In the genomic region with DNA sequence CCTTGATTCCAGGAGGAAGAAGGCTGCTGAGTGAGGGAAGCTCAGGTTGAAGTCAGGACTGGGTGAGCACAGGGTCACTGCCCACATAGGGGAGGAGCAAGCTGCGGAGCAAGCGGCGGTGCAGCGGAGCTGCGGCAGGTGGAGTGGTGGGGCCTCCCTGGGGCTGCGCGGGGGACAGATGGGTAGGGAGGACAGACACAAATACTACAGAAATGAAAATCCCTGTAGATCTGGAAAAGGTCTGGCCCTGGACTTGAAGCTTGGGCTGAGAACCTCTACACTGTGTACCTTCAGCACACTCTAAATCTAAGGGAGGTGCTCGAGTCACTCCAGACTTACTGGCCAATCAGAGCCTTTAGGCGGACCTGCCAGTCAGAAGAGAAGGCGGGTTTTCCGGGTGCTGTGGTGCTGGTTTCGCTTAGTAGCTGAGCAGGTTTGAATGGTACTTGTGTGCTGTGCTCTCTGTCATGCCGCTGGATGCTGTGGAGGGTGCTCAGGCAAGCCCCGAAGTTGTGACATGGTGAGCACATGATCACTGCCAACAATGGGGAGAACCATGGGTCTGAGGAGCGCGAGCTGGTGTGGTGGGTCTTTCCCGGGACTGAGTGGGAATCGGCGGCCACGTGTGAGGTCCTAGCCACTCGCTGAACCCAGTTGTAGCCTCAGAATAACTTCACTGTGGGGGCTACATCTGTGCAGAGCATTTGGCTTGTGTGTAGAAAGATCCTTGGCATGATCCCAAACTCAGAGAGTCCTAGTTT, we compare ENCODE assay signal across 8 mouse cellular contexts. TPM values are rescaled to one million over a fixed set of nuclear protein-coding genes. Genes with fewer than 3 reads are reported as not detected.
DNase-seq lines count a peak whose midpoint lies in the region; ATAC-seq lines count a peak whose summit lies in the region.
"Not testable (repeated sequence)": the region's sequence is repeated elsewhere in the genome, so short reads cannot be mapped to it uniquely, and the experiment has no call there.

No protein-coding gene starts in this region.

- not testable (repeated sequence) for H3K4me1 ChIP-seq in hindbrain, embryonic 16.5 days (ENCODE audit: control insufficient read depth, insufficient read depth, low read depth, low read length)

- H3K9me3 ChIP-seq in hindbrain, embryonic 16.5 days (ENCODE audit: control insufficient read depth, low read length) = not testable (repeated sequence)

- peak overlapping the region; percentile 62 for H3K4me3 ChIP-seq in hindbrain, embryonic 16.5 days (ENCODE audit: low read length)

- peak; percentile 64 for DNase-seq in gastrocnemius, adult 18-20 months (ENCODE audit: low spot score)
- DNase-seq in left cerebral cortex, adult 18-20 months (ENCODE audit: low spot score in 2 of 2) = peak; percentile 70 to 82
- peak; percentile 78 to 83 for DNase-seq in lung, postnatal 4 days
- DNase-seq in retina, postnatal 7 days (ENCODE audit: low read depth, low spot score) = peak; percentile 19
- DNase-seq in urinary bladder, adult 18-20 months (ENCODE audit: low spot score in 2 of 2) = peak; percentile 65 to 83

- ATAC-seq in activated CD4-positive, CD25-positive, alpha-beta regulatory T cell, adult 4 months = peak; percentile 96
- peak; percentile 98 for ATAC-seq in common myeloid progenitor, adult 5-6 weeks (replicated peaks; ENCODE audit: low read depth, poor library complexity, severe bottlenecking)
- ATAC-seq in hindbrain, embryonic 16.5 days = peak; percentile 99

- WGBS in hindbrain, embryonic 16.5 days = under 1% methylated on average over 20 of the region's 21 CpGs

- peak overlapping the region; percentile 71 for H3K9ac ChIP-seq in hindbrain, embryonic 16.5 days (ENCODE audit: low read depth, low read length)

- H3K27me3 ChIP-seq in hindbrain, embryonic 16.5 days (replicated peaks; ENCODE audit: control insufficient read depth, insufficient read depth, low read length) = not testable (repeated sequence)

- peak overlapping the region; percentile 75 for H3K4me2 ChIP-seq in hindbrain, embryonic 16.5 days (ENCODE audit: low read length)

- not testable (repeated sequence) for H3K36me3 ChIP-seq in hindbrain, embryonic 16.5 days (ENCODE audit: control insufficient read depth, insufficient read depth, low read length)

- H3K27ac ChIP-seq in hindbrain, embryonic 16.5 days (ENCODE audit: low read depth, low read length) = peak overlapping the region; percentile 75

RNA-seq across cellular contexts. Expression of gene Vmn2r87, which starts 44.9 kb away (rescaled TPM):
- polyA plus RNA-seq in activated CD4-positive, CD25-positive, alpha-beta regulatory T cell, adult 4 months (2017; shearing (Covaris generic)) = not detected
- not detected in 2 replicates for total RNA-seq in common myeloid progenitor, adult 5-6 weeks (2017)
- not detected for total RNA-seq in gastrocnemius, adult 18-20 months (2021)
- polyA plus RNA-seq in hindbrain, embryonic 16.5 days (2015; fragmentation: Nextera tagmentation; extraction: Ambion mirVana) = 0.11 and 0.13 TPM in 2 replicates
- total RNA-seq in left cerebral cortex, adult 18-20 months (2021) = 1 to 10 TPM in 1 of 2 experiments, under 1 TPM in 1; 0.72 to 1.0 TPM

Comparison
In these comparisons a context has a peak if more than half of its experiments do, and no peak if none do; other contexts are left out.
1. Peak in every context shown above with its lines: DNase-seq, ATAC-seq, H3K4me3 ChIP-seq and H3K27ac ChIP-seq.
2. DNase-seq: peak in every context shown above with its lines; median percentile 80 in lung, postnatal 4 days; 76 in left cerebral cortex, adult 18-20 months; 74 in urinary bladder, adult 18-20 months; 64 in gastrocnemius, adult 18-20 months; 19 in retina, postnatal 7 days.